Mouse (Mus musculus) lung, postnatal 10 days (tissue): Measurements from ENCODE around the gene Hikeshi.
A peak's percentile ranks its signal among the peaks of the same experiment; 100 is the strongest.

Experiments used
- DNase-seq: peaks from one replicate; pipeline ENCODE4 v3.0.0; 2021

Gene Hikeshi

DNA sequence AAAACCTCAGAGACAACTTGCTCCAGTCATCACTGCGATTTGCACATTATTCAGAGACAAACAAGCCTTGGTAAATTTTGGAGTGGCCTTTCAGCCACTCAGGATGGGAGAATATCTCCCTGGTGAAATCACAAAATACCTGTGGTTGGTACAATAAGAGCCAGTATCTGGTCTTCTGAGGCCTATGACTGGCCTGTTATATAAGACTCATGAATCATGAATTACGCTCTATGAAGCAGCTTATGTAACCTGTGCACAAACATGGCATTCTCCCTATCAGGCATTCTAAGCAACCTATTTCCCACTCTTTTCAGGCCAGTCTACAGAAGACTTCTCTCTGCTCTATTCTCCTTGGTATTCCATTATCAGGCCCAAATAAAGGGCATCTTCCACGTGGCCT, 28.6 kb downstream of the Hikeshi start:
- no peak for DNase-seq

DNA sequence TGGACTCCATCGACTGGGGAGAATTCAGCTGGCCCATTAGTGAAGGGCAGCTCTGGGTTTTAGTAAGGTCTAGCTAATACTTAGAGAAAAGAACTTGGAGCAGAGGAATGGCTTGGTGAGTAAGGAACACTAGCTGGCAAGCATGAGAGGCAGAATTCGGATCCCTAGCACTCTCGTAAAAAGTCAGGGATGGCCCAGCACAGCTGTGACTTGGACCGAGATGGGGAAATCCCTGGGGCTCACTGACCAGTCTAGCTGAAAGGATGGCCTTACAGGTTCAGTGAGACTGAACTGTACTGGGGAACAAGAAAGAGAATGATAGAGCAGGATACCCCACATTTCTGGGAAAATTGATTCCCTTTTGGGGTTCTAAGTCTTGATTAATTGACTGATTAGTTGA, 31.3 kb downstream of the Hikeshi start:
- DNase-seq = no peak

DNA sequence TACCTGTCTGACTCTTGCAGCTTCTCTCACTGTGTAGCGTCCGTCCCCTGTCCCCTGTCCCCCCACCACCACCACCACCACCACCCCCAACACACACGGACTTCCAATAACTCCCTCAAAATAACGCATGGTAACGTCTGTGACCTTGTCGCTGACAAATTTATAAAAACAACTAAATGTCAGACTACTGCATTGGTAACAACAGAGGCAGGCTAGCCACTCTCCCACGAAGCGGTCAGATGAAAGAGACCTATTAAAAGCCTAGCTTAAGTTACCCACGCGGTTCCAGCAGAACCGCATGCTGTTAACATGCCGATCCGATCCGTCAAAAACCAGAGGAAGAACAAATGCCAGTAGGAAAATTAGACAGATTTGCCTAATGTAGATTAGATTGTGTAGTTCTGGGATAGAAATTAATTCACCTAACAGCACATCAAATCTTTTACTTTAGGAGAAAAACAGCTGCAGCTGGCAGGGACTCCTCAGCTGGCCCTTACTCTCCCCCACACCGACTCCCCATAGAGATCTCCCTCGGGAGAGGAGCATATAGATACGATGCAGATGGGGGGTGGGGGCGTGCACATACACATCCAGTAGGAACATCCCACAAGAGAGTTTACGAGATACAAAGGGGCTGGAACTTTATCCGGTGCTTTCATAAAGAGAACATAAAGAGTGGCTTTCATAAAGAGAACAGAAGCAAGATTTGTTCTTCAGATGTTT, 31.9 kb downstream of the Hikeshi start:
- no peak for DNase-seq

DNA sequence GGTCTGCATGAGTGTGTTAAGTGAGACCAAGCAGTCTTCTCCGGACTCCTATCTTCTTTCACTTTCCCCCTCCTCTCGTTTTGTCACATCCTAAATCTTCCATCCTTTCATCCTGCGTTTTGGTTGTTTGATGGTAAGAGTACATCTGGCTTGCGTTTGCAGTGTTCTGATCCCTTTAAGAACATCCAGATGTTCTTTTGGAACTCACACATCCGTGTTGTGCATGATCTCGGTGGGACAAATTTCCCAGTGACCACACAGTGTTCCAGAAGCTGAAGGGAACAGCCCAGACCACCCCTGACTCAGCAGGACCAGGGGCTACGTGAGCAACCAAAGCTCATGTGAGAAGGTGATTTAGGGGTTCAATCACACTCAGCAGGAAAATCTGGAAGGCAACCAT, 32.6 kb downstream of the Hikeshi start:
- DNase-seq = no peak

DNA sequence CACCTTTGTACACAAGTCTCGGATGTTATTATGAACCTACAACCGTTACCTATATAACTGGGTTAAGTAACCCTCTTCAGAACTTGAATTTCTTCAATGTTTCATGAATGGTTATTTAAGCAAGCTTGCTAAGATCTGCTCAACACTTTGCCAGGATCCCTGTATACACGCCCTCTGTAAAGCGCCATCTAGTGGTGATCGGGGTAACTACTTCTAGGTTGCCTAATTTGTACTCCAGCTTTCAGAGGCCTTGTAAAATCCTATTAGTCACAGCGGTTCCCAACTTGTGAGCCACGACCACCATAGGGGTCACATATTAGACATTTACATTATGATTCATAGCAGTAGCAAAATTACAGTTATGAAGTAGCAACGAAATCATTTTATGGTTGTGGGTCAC, 33.1 kb downstream of the Hikeshi start:
- DNase-seq = peak; percentile 86

DNA sequence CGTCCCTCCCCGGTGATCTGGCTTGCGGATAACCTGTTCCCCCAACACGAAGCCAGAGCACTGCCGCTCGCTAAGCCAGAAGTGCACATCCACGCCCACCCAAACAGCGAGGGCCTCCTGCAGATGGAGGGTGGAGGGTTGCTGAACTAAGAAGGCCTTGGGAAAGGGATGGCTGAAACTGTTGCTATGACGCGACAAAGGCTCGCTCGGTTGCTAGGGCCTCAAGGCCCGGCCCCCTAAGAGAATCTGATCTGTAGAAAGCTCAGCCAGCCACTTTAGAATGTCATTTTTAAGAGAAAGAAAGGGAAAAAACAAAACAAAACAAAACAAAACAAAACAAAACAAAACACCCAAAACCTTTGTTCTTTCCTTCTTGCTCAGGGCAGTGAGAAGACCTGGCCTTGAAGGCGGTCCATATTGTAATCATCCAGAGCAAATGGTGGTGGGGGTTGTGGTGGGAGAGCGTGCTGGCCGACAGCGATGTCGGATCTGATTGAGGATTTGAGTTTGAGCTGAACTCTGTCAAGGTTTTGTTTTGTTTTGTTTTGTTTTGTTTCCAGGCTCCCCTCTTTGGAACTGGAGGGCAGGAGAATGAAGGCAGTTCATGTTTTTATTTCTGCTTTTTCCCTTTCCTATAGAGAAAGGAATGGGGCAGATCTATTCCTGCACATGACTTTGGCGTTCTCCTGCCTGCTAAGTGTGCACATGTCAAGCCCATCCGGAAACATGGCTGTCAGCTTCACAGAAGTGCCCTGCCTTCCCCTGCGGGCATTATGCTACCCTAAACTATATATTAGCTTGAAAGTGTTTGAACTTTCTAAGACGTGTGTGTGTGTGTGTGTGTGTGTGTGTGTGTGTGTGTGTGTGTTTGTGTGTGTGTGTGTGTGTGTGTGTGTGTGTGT, 37.3 kb downstream of the Hikeshi start, which contains the start of gene Ccdc81:
Ccdc81 (minus strand) TSS at position 188 of the 902 bp plus-strand sequence.
- DNase-seq = no peak

DNA sequence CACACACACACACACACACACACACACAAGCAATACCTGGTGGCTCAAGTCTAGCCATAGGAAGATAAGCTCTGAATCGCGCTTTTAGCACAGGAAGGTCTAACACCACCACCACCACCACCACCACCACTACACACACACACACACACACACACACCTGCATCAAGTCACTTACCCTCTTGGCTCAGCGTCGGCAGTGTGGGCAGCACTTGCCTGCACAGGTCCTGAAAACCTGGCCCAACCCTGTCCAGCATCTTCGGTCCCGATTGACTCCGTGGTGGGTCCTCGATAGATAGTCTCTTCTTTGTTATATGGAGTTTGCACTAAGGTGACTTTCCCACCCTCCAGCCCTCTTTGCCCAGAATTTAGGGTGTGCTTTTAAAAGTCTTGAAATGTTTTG, 38.0 kb downstream of the Hikeshi start:
- no peak for DNase-seq

DNA sequence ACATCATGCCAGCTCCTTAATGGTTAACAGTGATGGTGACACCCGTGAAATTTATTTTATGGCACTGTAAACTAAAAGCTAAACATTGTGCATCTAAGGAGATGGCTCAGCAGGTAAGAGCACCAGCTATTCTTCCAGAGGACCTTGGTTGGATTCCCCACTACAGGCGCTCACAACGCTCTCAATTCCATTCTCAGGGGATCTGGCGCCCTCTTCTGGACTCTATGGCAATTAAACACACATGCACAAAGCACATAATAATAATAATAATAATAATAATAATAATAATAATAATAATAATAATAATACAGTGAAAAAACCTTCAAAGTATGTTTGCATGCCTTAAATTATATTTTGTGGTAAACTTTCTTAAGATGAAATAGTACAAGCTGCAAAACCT, 49.1 kb downstream of the Hikeshi start:
- peak; percentile 22 for DNase-seq

DNA sequence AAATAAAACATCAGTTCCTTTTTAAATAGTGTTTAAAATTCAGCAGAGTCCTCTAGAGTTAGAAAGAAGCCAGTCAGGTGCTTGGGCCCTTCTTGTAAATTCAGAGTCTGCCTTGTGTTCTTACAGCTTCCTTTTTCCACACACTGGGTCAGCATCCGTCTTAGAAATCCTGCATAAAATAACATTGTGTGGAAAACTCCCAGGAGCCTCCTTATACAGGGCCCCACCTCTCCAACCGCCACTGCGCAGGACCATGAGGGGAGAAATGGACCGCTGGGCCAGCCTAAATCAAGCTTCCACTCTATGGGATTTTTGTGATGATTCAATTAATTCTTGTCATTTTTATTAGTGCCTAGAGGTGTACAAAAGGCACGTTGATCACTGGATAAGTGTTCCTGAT, 49.6 kb downstream of the Hikeshi start:
- DNase-seq = no peak

DNA sequence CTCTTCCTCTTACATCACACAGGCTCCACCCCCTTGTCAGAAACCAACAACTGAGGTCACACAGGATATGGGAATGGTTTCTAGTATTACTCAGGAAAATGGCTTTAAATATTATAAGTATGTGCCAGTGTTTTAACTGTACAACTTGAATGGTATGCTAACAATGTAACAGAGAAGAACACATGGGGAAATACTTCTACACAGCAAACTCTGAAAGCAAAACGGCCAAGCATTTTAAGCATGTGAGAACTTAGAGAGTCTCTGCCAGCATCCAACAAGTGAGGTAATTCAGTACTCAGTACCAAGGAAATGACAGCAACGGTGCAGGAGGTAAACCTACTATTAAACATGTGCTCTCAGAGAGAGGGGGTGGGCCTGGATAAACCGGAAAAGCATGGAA, 56.5 kb downstream of the Hikeshi start:
- DNase-seq = no peak

DNA sequence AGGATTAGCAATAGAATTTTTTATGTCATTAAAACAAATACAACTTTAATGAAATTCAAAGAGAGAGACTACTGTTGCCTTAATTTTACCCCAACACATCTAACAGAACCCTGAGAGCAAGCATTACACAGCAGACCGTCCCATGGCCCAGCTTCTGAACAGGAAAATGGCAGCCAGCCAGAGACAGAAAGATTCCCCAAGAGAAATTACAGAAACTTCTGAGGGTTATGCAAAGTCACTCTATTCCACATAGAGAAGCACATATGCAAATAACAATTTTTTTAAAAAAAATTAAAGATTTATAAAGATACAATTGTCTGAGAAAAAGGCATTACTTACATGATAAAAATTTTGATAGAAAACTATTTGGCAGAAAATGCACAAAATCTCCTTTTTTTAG, 61.3 kb downstream of the Hikeshi start:
- DNase-seq = no peak
